Mouse (Mus musculus): ENCODE measurements around the gene Trp53i11.

Trp53i11 gene

GRCm38 (mm10) chr2:93244090-93244443 is 56.7 kb downstream of the Trp53i11 start:
- no peak for DNase-seq

GRCm38 (mm10) chr2:93249058-93249457 is 61.7 kb downstream of the Trp53i11 start:
- no peak for DNase-seq

GRCm38 (mm10) chr2:93250611-93251010 is 63.3 kb downstream of the Trp53i11 start:
- no peak for DNase-seq

All from heart, adult 11 months (tissue).